Mouse (Mus musculus) myocyte (in vitro differentiated cells): Measurements from ENCODE around the gene Frem1. TPM values are rescaled to one million over a fixed set of nuclear protein-coding genes. Genes with fewer than 3 reads are reported as not detected.

Experiments used
- H3K27me3 ChIP-seq: one replicate; pipeline ENCODE4 v1.6.1; 2011; ENCODE audit not compliant: control insufficient read depth, insufficient read depth, insufficient read length
- H3K36me3 ChIP-seq: one replicate; pipeline ENCODE4 v1.6.1; 2011; ENCODE audit not compliant: control insufficient read depth, insufficient read depth
- H3K4me2 ChIP-seq: one replicate; pipeline ENCODE4 v1.6.1; 2011; ENCODE audit warnings: low read depth, control low read depth
- H3K4me3 ChIP-seq: one replicate; pipeline ENCODE4 v1.5.1; 2011; ENCODE audit warnings: mild to moderate bottlenecking, control low read depth, moderate library complexity
- H3K79me2 ChIP-seq: one replicate; pipeline ENCODE4 v1.6.1; 2011; ENCODE audit not compliant: control insufficient read depth, insufficient read depth
- H3ac ChIP-seq: one replicate; pipeline ENCODE4 v1.6.1; 2011; ENCODE audit not compliant: control insufficient read depth, insufficient read length
- CEBPB ChIP-seq: IDR thresholded peaks from 2 replicates; pipeline ENCODE4 v1.6.1; 2011; ENCODE audit warnings: mild to moderate bottlenecking, moderate library complexity; ENCODE audit not compliant: poor library complexity, insufficient read depth, severe bottlenecking
- E2F4 ChIP-seq: IDR thresholded peaks from one replicate; pipeline ENCODE4 v1.6.1; 2011; ENCODE audit warnings: mild to moderate bottlenecking, control low read depth, moderate library complexity; ENCODE audit not compliant: insufficient read depth
- MAX ChIP-seq: IDR thresholded peaks from one replicate; pipeline ENCODE4 v1.6.1; 2011; ENCODE audit warnings: low read depth, mild to moderate bottlenecking, control low read depth
- MYOD1 ChIP-seq, 3 experiments: IDR thresholded peaks; one replicate each; pipeline ENCODE4 v1.6.1; 2011; ENCODE audit warnings: control low read depth in 2 of 3, low read depth in 2 of 3, mild to moderate bottlenecking in 2 of 3, moderate library complexity in 1 of 3; ENCODE audit not compliant: insufficient read length in 2 of 3, control insufficient read depth in 1 of 3
- MYOG ChIP-seq, 3 experiments: IDR thresholded peaks; one replicate each; pipeline ENCODE4 v1.6.1; 2011; ENCODE audit warnings: control low read depth in 2 of 3, low read depth in 2 of 3, mild to moderate bottlenecking in 2 of 3; ENCODE audit not compliant: insufficient read length in 2 of 3, control insufficient read depth in 1 of 3, insufficient read depth in 1 of 3
- POLR2A ChIP-seq: IDR thresholded peaks from one replicate; pipeline ENCODE4 v1.6.1; 2011; ENCODE audit warnings: low read depth, mild to moderate bottlenecking, control low read depth, moderate library complexity; ENCODE audit not compliant: insufficient read length
- POLR2AphosphoS2 ChIP-seq: IDR thresholded peaks from one replicate; pipeline ENCODE4 v1.6.1; 2011; ENCODE audit warnings: low read depth, control low read depth; ENCODE audit not compliant: insufficient read length
- REST ChIP-seq: IDR thresholded peaks from one replicate; pipeline ENCODE4 v1.6.1; 2011; ENCODE audit warnings: mild to moderate bottlenecking, control low read depth, moderate library complexity; ENCODE audit not compliant: insufficient read depth, insufficient read length
- SRF ChIP-seq: IDR thresholded peaks from one replicate; pipeline ENCODE4 v1.6.1; 2011; ENCODE audit warnings: low read depth; ENCODE audit not compliant: control insufficient read depth, insufficient read length
- TCF12 ChIP-seq: IDR thresholded peaks from one replicate; pipeline ENCODE4 v1.6.1; 2011; ENCODE audit warnings: mild to moderate bottlenecking, control low read depth; ENCODE audit not compliant: poor library complexity, insufficient read depth, severe bottlenecking
- TCF3 ChIP-seq: IDR thresholded peaks from one replicate; pipeline ENCODE4 v1.6.1; 2011; ENCODE audit warnings: low read depth, control low read depth; ENCODE audit not compliant: insufficient read length
- USF1 ChIP-seq: IDR thresholded peaks from one replicate; pipeline ENCODE4 v1.6.1; 2011; ENCODE audit warnings: low read depth, mild to moderate bottlenecking, control low read depth, moderate library complexity
- polyA plus RNA-seq: library from polyadenylated mRNA; unstranded; fragments of >200 nt; fragmentation: generic; extraction: Trizol; gene quantifications from one replicate; pipeline ENCODE4 v1.2.1, GENCODE M21; 2012; ENCODE audit warnings: missing spikeins

Frem1 gene
- polyA plus RNA-seq, 1 experiment: 0.01 TPM

DNA sequence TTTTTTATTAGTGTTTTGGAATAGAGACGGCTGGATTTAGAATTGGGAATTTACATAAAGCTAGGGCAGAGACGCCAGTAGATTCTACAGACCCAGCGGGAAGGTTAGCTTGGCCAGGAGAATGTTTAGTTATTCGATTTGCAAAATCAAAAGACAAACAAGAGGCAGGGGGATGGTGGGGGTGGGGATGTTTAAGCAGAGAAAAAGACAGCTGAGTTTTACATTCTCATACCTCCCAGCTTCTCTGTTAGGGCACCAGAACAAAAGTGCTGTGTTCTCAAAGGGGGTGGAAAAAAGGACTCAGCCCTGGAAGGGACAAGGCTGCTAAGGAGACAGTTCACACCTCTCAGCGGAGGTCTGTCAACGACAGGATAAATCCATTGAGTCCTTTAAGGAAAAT, 180.0 kb downstream of the Frem1 start:
- Histone ChIP-seq H3K79me2 (no peaks in the 10 kb centered on the region), H3ac (no peak overlapping the region), H3K27me3 (no peaks in the 10 kb centered on the region), H3K4me3 (no peak overlapping the region), H3K4me2 (no peak overlapping the region), H3K36me3 (no peaks in the 10 kb centered on the region)
- TF ChIP-seq TCF3 (no peak), MYOG (IDR thresholded peaks at IDR 0.05; ENCODE audit: control insufficient read depth in 1 of 3, insufficient read depth in 1 of 3, insufficient read length in 2 of 3, low read depth in 2 of 3) (no peak), USF1 (no peak), MYOD1 (IDR thresholded peaks at IDR 0.05; ENCODE audit: control insufficient read depth in 1 of 3, insufficient read length in 2 of 3, low read depth in 2 of 3) (no peak), E2F4 (no peak), TCF12 (no peak), SRF (no peak), POLR2A (no peak), CEBPB (no peak)

DNA sequence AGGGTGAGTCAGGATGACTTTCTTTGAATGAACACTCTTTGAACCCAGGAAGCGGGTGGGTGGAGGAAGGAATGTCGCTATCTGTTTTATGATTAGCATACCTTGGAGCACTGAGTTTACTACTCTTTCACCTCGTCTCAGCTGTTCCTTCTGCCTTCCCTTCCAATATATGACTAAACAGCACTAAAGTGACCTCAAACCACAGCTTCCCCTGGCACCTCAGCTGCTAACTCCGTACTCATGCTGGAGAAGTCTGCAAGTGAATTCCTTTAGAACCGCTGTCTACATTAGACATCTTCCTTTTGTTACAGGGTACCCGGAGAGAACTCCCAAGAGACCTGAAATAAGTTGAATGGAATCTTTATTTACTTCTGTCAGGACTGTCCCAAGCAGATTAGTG, 181.2 kb downstream of the Frem1 start:
- H3ac ChIP-seq: no peak overlapping the region
- H3K36me3 ChIP-seq: no peaks in the 10 kb centered on the region
- H3K79me2 ChIP-seq: no peaks in the 10 kb centered on the region
- no peaks in the 10 kb centered on the region for H3K27me3 ChIP-seq
- no peak for TF ChIP-seq SRF
- TF ChIP-seq TCF3: peak; percentile 28
- peak in 2 of 3 experiments; percentile 69 to 85 for TF ChIP-seq MYOD1 (IDR thresholded peaks at IDR 0.05; ENCODE audit: control insufficient read depth in 1 of 3, insufficient read length in 2 of 3, low read depth in 2 of 3)
- TF ChIP-seq MYOG (IDR thresholded peaks at IDR 0.05; ENCODE audit: control insufficient read depth in 1 of 3, insufficient read depth in 1 of 3, insufficient read length in 2 of 3, low read depth in 2 of 3): peak in 2 of 3 experiments; percentile 43 to 70
- H3K4me3 ChIP-seq: no peak overlapping the region
- peak overlapping the region; percentile 47 for H3K4me2 ChIP-seq

DNA sequence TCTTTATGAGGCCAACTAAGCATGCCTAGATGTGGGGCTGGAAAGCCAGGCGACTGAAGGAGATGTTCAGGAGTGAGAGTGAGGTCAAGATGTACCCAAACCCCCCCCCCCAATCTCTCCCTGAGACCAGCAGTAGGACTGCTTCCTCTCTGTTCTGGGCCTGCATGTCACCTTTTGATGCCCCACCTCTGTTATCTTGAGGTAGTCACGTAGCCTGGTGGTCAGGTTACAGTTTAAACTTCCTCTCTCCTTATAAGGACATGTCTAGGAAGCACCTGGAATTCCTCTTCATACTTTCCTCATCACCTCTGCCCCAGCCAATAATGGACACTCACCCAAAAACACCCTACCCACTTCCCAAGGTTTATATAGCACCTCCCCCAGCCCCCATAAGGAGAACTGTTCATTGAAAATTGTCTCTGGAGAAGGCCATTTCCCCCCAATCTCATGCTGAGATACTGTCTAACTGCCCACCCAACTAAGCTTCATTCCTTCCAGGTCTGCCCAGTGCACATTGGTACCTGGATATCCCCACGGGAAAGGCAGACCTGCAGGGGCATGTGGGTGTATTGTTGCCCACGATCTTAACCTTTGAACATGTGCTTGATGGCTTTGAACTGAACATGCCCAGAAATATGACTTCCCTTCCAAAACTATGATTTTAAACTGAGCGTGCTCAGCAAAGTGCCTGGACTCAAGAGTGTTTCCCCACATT, 184.3 kb downstream of the Frem1 start:
- no peaks in the 10 kb centered on the region for H3K79me2 ChIP-seq
- no peak overlapping the region for H3K4me2 ChIP-seq
- no peak overlapping the region for H3K4me3 ChIP-seq
- no peak overlapping the region for H3ac ChIP-seq
- H3K36me3 ChIP-seq: no peaks in the 10 kb centered on the region
- no peaks in the 10 kb centered on the region for H3K27me3 ChIP-seq
- TF ChIP-seq MYOD1 (IDR thresholded peaks at IDR 0.05; ENCODE audit: control insufficient read depth in 1 of 3, insufficient read length in 2 of 3, low read depth in 2 of 3) (no peak), POLR2AphosphoS2 (no peak), TCF3 (no peak), USF1 (no peak), CEBPB (no peak), POLR2A (no peak), MYOG (IDR thresholded peaks at IDR 0.05; ENCODE audit: control insufficient read depth in 1 of 3, insufficient read depth in 1 of 3, insufficient read length in 2 of 3, low read depth in 2 of 3) (no peak), E2F4 (no peak), SRF (no peak), MAX (no peak), REST (no peak), TCF12 (no peak)

DNA sequence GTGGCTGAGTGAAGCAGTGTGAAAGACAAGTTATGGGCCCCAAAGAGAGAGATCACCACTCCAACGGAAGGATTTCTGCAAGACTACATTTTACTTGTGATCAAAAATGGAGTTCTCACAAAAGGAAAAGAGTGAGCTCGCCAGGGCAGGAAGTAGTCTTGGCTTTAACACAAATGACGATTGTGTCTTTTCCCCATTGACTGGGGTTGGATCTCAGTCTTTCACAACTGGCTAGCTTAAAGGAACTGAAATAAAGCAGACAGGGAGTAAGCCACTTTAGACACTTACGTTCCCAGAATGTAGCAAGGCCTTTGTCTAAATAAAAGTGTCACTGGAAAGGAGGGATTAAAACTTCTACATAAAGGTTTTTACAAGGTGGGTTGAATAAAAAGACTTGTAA, 185.0 kb downstream of the Frem1 start:
- no peak overlapping the region for H3ac ChIP-seq
- TF ChIP-seq POLR2A (no peak), MYOG (IDR thresholded peaks at IDR 0.05; ENCODE audit: control insufficient read depth in 1 of 3, insufficient read depth in 1 of 3, insufficient read length in 2 of 3, low read depth in 2 of 3) (no peak), USF1 (no peak), TCF12 (no peak), POLR2AphosphoS2 (no peak), CEBPB (no peak), MAX (no peak), SRF (no peak), E2F4 (no peak), TCF3 (no peak), MYOD1 (IDR thresholded peaks at IDR 0.05; ENCODE audit: control insufficient read depth in 1 of 3, insufficient read length in 2 of 3, low read depth in 2 of 3) (no peak), REST (no peak)
- no peaks in the 10 kb centered on the region for H3K79me2 ChIP-seq
- H3K36me3 ChIP-seq: no peaks in the 10 kb centered on the region
- no peak overlapping the region for H3K4me2 ChIP-seq
- no peaks in the 10 kb centered on the region for H3K27me3 ChIP-seq
- H3K4me3 ChIP-seq: no peak overlapping the region
